Mouse (Mus musculus) forebrain, embryonic 12.5 days (tissue): ENCODE results near the gene Prss45. TPM values are rescaled to one million over a fixed set of nuclear protein-coding genes. Genes with fewer than 3 reads are reported as not detected.

Source experiments
- ATAC-seq: fragments of 200-750 bp; cut with Nextera tagmentation; 2 replicates; pipeline ENCODE4 v1.8.0; 2017; ENCODE audit warnings: moderate TSS enrichment; ENCODE audit not compliant: low FRiP score
- H3K27ac ChIP-seq: fragments of 300-500 bp; sonication (generic); 2 replicates; pipeline ENCODE4 v1.5.1; 2016; ENCODE audit warnings: mild to moderate bottlenecking
- H3K27me3 ChIP-seq: fragments of 300-500 bp; sonication (generic); 2 replicates; pipeline ENCODE4 v1.6.1; 2016; ENCODE audit warnings: mild to moderate bottlenecking
- H3K36me3 ChIP-seq: fragments of 300-500 bp; sonication (generic); replicated peaks from 2 replicates; pipeline ENCODE4 v1.6.1; 2016; ENCODE audit warnings: mild to moderate bottlenecking
- H3K4me1 ChIP-seq: fragments of 300-500 bp; sonication (generic); 2 replicates; pipeline ENCODE4 v1.6.1; 2016
- H3K4me2 ChIP-seq: fragments of 300-500 bp; sonication (generic); 2 replicates; pipeline ENCODE4 v1.6.1; 2016; ENCODE audit warnings: mild to moderate bottlenecking, moderate library complexity
- H3K4me3 ChIP-seq: fragments of 300-500 bp; sonication (generic); replicated peaks from 2 replicates; pipeline ENCODE4 v1.5.1; 2016; ENCODE audit warnings: mild to moderate bottlenecking
- H3K9ac ChIP-seq: fragments of 300-500 bp; sonication (generic); 2 replicates; pipeline ENCODE4 v1.6.1; 2016; ENCODE audit warnings: mild to moderate bottlenecking
- H3K9me3 ChIP-seq: fragments of 300-500 bp; sonication (generic); 2 replicates; pipeline ENCODE4 v1.6.1; 2016
- WGBS: fragments of 180-500 bp; shearing (Covaris S2); methylation state at CpG from one replicate; pipeline ENCODE4 v1.1.7; 2016; 5-methylcytosine and 5-hydroxymethylcytosine counted together
- polyA plus RNA-seq: library from polyadenylated mRNA; unstranded; fragments of >200 nt; fragmentation: Nextera tagmentation; extraction: Ambion mirVana; gene quantifications from 2 replicates; pipeline ENCODE4 v1.2.1, GENCODE M21; 2016

The Prss45 gene
- polyA plus RNA-seq, 1 experiment from 2014 or later, result not detected

DNA sequence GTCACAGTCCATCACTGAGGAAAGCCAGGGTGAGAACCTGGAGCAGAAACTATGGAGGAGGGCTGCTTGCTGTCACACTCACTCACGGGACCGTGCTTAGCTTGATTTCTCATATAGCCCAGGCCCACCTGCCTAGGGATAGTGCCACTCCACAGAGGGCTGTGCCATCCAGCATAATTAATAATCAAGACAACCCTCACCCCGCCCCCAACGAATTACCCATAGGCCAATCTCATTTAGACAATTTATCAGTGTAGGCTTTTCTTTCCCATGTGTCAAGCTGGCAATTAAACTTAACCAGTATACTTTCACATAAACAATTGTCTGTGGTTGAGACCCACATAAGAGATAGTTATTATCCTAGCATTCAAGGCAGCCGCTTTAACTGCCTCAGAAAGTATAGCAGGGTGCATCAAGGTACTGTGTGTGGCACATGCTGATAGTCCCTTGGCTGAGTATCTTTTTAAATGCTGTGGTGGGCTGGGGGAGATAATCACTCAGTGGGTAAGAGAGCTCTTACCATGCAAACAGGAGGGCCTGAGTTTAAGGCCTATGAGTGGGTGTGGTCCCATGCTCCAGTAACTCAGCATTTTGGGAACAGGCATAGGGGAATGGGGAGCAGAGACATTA, 24.7 kb downstream of the Prss45 start:
- H3K27me3 ChIP-seq, result peaks cover 32% of the 10 kb centered on the region
- no peaks in the 10 kb centered on the region for H3K9me3 ChIP-seq
- H3K27ac ChIP-seq, result no peak overlapping the region
- WGBS, result 84% methylated on average over 5 of the region's 5 CpGs
- H3K4me1 ChIP-seq, result peaks cover 7% of the 10 kb centered on the region
- no peak overlapping the region for H3K4me3 ChIP-seq
- H3K9ac ChIP-seq, result no peak overlapping the region
- ATAC-seq, result no peak
- no peaks in the 10 kb centered on the region for H3K36me3 ChIP-seq
- no peak overlapping the region for H3K4me2 ChIP-seq

DNA sequence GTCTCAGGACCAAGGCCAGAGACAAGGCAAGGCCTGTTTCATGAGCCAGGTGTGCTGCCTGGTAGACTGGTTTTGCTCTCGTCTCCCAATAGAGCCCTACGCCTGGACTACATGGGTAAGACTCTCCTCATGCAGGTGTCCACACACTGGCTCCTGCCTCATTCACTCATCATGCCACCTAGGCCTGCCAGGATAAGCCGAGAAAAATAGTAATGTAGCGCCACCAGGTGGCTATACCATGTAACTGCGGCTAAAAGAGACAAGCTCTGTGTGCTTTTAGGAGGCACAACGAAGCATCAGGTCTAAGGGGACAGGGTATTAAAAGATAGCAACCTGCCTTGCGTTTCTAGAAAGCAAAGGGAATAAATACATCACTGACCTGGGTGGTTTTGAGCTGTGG, 36.6 kb downstream of the Prss45 start:
- no peak overlapping the region for H3K4me2 ChIP-seq
- H3K9ac ChIP-seq, result no peak overlapping the region
- peaks cover 31% of the 10 kb centered on the region for H3K27me3 ChIP-seq
- H3K4me1 ChIP-seq, result peaks cover 22% of the 10 kb centered on the region
- ATAC-seq, result no peak
- WGBS, result 18% methylated on average over 7 of the region's 7 CpGs
- H3K9me3 ChIP-seq, result no peaks in the 10 kb centered on the region
- no peaks in the 10 kb centered on the region for H3K36me3 ChIP-seq
- no peak overlapping the region for H3K27ac ChIP-seq
- no peak overlapping the region for H3K4me3 ChIP-seq

DNA sequence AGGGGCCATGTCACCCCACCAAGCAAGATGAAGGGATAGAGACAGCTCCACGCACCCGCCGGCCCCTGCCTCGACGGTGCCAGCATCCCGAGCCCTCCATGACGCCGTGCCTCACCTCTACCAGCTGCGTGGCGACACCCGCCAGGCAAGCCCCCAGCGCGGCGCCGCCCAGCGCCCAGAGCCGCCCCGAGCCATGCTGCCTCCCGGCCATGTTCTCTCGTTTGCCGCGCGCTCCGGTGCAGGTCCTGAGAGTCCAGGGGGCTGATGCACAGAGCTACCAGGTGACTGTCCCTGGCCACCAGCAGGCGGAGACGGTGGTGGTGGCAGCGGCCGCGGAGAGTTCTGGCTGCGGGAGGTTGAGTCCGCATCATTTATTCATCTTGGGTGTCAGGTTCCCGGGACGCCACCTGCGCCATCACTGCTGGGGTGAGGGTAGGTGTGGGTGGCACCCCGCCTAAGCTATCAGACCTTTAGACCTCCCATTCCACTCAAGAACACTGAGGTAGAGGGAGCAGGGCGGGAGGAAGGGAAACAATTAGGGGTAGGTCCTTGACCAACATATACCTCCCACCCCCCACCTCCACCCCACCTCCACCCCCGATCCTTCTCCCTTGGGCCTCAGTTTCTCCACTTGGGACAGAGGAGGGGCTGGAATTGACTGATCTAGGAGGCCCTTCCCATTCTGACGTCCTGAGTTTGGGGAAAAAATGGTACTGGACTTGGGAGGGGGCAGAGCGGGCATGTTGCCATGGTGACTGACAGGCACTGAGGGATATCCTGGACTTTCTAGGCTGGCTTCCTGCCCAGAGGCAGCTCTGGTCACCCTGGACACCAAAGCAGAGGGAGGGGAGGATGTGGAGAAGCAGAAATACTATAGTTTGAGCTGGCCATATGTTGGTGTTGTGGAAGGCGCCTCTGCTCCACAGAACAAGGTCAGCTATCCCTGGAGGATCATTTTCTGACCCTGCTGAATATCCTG, 39.6 kb downstream of the Prss45 start:
- Histone ChIP-seq H3K9ac (peak overlapping the region; percentile 36; the same call in 1 of the 2 replicates), H3K27ac (no peak overlapping the region), H3K36me3 (no peaks in the 10 kb centered on the region), H3K27me3 (peaks cover 53% of the 10 kb centered on the region), H3K4me3 (peak overlapping the region; percentile 30), H3K4me2 (peak overlapping the region; percentile 55), H3K4me1 (peaks cover 22% of the 10 kb centered on the region), H3K9me3 (no peaks in the 10 kb centered on the region)
- 7% methylated on average over 40 of the region's 40 CpGs for WGBS
- peak; percentile 54 for ATAC-seq

DNA sequence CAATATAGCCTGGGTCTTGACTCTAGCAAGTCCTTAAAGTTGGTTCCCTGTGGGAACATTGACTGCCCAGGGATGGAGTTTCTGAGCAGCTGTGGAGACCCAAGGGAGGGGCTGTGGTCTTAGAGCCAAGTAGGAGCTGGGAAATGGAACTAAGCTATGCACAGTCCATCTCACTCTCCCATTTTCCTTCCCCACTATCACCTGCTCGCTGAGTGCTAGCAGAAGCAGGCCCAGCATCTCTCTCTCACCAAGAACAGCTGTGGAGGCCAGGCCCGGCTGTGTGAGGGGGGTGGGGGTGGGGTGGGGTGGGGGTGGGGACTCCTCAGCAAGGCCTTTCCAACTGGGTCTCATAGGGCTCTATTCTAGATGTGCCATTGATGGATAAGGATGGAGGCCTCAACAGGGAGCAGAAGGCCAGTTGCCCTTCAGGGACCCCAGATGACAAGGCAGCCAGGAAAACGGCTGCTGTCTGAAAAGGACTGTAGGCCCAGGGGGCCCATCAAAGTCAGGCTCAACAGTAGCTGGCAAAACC, 40.3 kb downstream of the Prss45 start:
- H3K4me3 ChIP-seq, result no peak overlapping the region
- 0 out of 2 replicates have a peak overlapping the region, but pooled peaks have one; percentile 55 for H3K4me2 ChIP-seq
- peaks cover 61% of the 10 kb centered on the region for H3K27me3 ChIP-seq
- H3K4me1 ChIP-seq, result peaks cover 25% of the 10 kb centered on the region
- no peaks in the 10 kb centered on the region for H3K36me3 ChIP-seq
- H3K27ac ChIP-seq, result no peak overlapping the region
- ATAC-seq, result peak; percentile 36; the same call in 1 of the 2 replicates
- H3K9ac ChIP-seq, result no peak overlapping the region
- H3K9me3 ChIP-seq, result no peaks in the 10 kb centered on the region
- WGBS, result 19% methylated on average over 3 of the region's 3 CpGs

DNA sequence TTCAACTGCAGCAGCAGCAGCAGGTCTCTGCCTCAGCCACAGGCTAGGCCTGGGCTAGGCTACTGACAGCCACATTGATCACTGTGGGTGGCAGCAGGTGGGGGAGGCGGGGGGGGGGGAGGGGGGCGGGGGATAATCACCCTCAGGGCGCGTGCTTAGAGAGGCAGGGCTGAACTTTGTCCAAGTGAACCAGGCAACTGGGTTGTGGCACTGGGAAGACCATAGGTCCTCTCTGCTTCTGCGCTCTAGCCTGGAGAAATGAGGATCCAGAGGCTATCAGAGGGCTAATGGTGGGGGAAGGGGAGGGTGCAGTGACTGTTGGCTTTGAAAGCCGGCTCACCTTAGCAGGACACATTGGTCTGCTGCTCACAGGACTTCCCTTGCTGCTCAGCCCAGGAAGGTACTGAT, 40.9 kb downstream of the Prss45 start:
- no peak for ATAC-seq
- peaks cover 31% of the 10 kb centered on the region for H3K4me1 ChIP-seq
- H3K27ac ChIP-seq, result 0 out of 2 replicates have a peak overlapping the region, but pooled peaks have one; percentile 13
- H3K4me3 ChIP-seq, result no peak overlapping the region
- H3K9me3 ChIP-seq, result no peaks in the 10 kb centered on the region
- no peaks in the 10 kb centered on the region for H3K36me3 ChIP-seq
- H3K27me3 ChIP-seq, result peaks cover 66% of the 10 kb centered on the region
- H3K4me2 ChIP-seq, result no peak overlapping the region
- WGBS, result 26% methylated on average over 4 of the region's 6 CpGs
- no peak overlapping the region for H3K9ac ChIP-seq

DNA sequence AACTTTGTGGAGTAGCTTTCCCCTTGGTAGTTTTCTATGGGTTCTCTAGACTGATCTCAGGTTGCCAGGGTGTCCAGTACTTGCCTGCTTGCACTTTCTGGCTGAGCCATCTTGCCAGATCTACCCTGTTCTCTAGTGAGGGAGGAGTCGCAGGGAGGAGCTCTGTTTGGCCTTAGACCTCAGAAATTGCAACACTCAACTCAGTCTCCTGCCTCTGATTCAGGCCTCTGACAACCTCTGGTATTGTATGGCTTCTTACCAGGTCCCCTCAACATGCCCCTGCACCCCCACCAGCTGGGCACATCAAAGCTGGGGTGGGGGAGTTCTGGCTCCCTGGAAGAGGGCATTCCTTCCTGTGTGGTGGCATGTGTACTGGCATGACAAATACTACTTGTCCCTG, 43.0 kb downstream of the Prss45 start:
- Histone ChIP-seq H3K27ac (no peak overlapping the region), H3K9me3 (no peaks in the 10 kb centered on the region)
- no peak for ATAC-seq

DNA sequence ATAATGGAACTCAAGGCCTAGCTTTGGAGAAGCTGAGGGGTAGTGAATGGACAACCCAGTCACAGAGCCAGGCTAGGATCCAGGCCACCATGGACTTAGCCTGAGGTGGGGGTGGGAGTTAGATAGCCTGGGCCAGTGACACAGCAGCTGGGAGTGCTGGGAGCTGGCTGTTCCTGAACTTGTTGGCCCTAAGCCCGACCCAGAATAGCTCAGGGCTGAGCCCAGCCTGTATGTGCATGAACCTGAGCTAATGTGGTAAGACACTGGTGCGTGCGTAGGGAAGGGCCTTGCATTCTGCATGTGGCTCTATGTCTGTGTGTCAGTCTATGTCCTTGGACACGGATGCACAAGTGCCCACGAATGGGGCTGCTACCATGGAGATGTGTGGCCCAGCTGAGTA, 43.5 kb downstream of the Prss45 start:
- WGBS, result 85% methylated on average over 5 of the region's 5 CpGs
- H3K4me1 ChIP-seq, result peaks cover 32% of the 10 kb centered on the region
- H3K27me3 ChIP-seq, result peaks cover 76% of the 10 kb centered on the region
- H3K9ac ChIP-seq, result no peak overlapping the region
- no peak for ATAC-seq
- H3K4me2 ChIP-seq, result no peak overlapping the region
- no peak overlapping the region for H3K4me3 ChIP-seq
- no peaks in the 10 kb centered on the region for H3K36me3 ChIP-seq
- H3K9me3 ChIP-seq, result no peaks in the 10 kb centered on the region
- H3K27ac ChIP-seq, result no peak overlapping the region

More for the DNA sequence above, 43.0 kb downstream of the Prss45 start:
- Histone ChIP-seq H3K4me3 (no peak overlapping the region), H3K9ac (no peak overlapping the region), H3K4me1 (peaks cover 32% of the 10 kb centered on the region), H3K36me3 (no peaks in the 10 kb centered on the region), H3K27me3 (peaks cover 81% of the 10 kb centered on the region), H3K4me2 (no peak overlapping the region)
- 80% methylated on average over 1 of the region's 1 CpGs for WGBS

DNA sequence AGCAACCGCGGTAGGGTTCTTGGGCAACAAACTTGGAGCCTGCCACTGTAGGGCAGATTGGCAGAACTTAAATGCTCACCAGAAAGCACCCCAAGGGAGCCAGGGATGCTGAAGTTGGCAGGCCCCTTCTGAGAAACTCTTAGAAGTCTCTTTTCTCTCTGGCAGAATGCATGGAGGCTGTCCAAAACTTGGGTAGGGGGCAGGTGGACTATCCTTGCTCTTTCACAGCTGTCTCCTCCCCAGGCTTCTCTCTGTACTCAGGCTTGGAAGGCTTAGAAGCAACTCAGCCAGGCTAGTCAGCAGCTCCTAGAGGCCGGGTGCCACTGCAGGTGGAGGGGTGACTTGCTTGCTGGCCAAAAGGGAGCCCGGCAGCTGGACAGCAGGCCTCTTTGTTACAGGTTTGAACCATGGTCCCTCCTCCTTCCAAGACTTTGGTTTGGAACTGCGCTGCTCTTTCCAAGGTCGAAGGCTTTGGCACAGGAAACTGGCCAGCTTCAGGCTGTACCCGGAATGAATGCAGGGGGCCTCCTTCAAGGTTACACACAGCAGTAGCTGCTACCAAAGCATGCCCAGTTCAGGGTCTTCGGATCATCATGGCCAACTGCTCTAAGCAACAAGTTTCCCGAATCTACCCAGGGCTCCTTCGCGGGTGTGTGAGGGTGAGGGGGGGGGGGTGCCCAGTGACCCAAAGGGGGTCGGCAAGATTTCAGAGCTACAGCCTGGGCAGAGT, 45.0 kb downstream of the Prss45 start, which contains the start of gene Als2cl:
TSS of gene Als2cl (plus strand) at position 680 of the 730 bp plus-strand sequence.
- H3K27me3 ChIP-seq, result peaks cover 61% of the 10 kb centered on the region
- ATAC-seq, result no peak

DNA sequence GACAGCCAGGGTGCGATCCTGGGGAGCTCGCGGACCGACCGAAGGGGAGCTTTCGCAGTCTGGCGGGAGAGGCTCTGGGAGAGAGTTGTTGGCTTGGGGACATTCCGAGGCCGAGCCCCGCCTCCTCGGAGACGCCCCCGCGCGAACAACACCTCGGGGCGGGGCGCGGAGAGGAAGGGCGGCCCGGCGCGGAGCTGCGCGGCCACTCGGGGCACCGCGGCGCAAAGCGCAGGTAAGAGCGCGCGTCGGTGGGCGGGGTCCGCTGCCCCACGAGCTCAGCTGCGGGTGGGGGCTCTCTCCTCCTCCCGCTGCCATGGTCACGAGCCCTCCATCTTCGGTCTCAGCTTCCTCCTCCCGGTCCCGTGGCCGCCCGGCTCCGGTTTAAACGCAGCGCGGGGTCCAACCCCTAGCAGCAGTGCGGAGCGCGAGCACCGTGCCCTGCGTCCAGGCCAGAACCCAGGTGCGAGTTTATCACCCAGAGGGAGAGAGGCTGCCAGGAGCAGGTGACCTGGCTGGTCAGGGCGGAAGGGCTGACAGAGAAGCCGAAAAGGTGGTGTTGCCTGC, 45.7 kb downstream of the Prss45 start, which contains the start of gene Tmie:
TSS of gene Tmie (minus strand) at position 116 of the 564 bp plus-strand sequence.
- H3K27ac ChIP-seq, result no peak within 1 kb of the TSS
- H3K9me3 ChIP-seq, result no peaks in the 10 kb centered on the region
- peaks cover 56% of the 10 kb centered on the region for H3K27me3 ChIP-seq
- no peaks in the 10 kb centered on the region for H3K36me3 ChIP-seq
- no peak for ATAC-seq
- 1% methylated on average over 43 of the region's 57 CpGs for WGBS
- H3K4me2 ChIP-seq, result peak within 1 kb of the TSS; percentile 75
- peak within 1 kb of the TSS; percentile 50 for H3K4me3 ChIP-seq
- H3K9ac ChIP-seq, result peak within 1 kb of the TSS; percentile 27; the same call in 1 of the 2 replicates
- H3K4me1 ChIP-seq, result peaks cover 14% of the 10 kb centered on the region

More for the DNA sequence above, 45.0 kb downstream of the Prss45 start, which contains the start of gene Als2cl:
- H3K4me2 ChIP-seq, result peak within 1 kb of the TSS; percentile 75
- peak within 1 kb of the TSS; percentile 27; the same call in 1 of the 2 replicates for H3K9ac ChIP-seq
- no peak within 1 kb of the TSS for H3K27ac ChIP-seq
- 15% methylated on average over 12 of the region's 12 CpGs for WGBS
- H3K36me3 ChIP-seq, result no peaks in the 10 kb centered on the region
- H3K4me1 ChIP-seq, result peaks cover 22% of the 10 kb centered on the region
- no peaks in the 10 kb centered on the region for H3K9me3 ChIP-seq
- peak within 1 kb of the TSS; percentile 50 for H3K4me3 ChIP-seq

DNA sequence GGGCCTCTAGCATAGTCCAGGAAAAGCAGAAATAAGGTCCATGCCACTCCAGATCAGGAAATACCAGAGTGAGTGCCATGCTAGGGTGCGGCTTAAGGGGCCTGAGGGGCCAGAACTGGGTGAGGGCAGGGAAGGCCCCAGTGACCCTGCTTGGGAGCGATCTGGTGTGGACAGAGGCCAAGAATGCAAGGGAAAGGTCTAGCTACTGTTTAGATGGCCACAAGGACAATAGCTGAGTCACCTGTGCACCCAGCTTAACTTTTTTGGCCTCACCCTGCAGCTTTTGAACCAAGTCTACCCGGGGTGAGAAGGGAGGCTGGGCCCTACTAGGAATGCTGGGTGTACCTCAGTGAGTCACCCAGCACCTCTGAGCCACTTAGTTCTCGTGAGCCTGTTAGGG, 46.4 kb downstream of the Prss45 start:
- Histone ChIP-seq H3K36me3 (no peaks in the 10 kb centered on the region), H3K4me3 (no peak overlapping the region; the same call in 1 of the 2 replicates), H3K27me3 (peaks cover 59% of the 10 kb centered on the region), H3K27ac (no peak overlapping the region), H3K4me1 (peaks cover 10% of the 10 kb centered on the region), H3K9ac (no peak overlapping the region), H3K9me3 (no peaks in the 10 kb centered on the region), H3K4me2 (peak overlapping the region; percentile 75; the same call in 1 of the 2 replicates)
- ATAC-seq, result no peak
- WGBS, result 80% methylated on average over 4 of the region's 4 CpGs

DNA sequence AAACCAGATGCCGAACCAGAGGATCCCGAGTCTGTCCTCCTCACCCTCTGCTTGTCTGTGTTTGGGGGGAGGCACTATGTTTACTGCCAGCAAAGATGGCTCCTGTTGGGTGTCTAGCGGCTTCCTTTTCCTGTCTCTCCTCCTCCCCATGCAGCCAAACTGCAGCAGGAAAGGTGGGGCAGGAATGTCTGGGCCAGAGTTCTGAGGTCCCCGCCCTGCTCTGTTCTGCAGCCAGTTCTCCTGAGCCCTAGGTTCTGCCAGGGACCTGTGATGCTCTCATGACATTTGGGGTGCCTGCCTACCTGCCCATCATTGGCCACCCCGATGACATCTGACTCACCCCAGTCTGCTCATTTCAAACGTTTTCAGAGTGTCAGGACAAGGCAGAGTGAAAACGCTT, 47.6 kb downstream of the Prss45 start:
- H3K4me3 ChIP-seq, result no peak overlapping the region
- H3K4me2 ChIP-seq, result no peak overlapping the region
- H3K36me3 ChIP-seq, result no peaks in the 10 kb centered on the region
- H3K9ac ChIP-seq, result no peak overlapping the region
- peaks cover 56% of the 10 kb centered on the region for H3K27me3 ChIP-seq
- ATAC-seq, result no peak
- 74% methylated on average over 7 of the region's 7 CpGs for WGBS
- H3K4me1 ChIP-seq, result peaks cover 10% of the 10 kb centered on the region
- no peaks in the 10 kb centered on the region for H3K9me3 ChIP-seq
- no peak overlapping the region for H3K27ac ChIP-seq
